Mouse (Mus musculus): ENCODE results near the gene Flad1. TPM values are rescaled to one million over a fixed set of nuclear protein-coding genes. Genes with fewer than 3 reads are reported as not detected.
"Not testable (repeated sequence)": the region's sequence is repeated elsewhere in the genome, so short reads cannot be mapped to it uniquely, and the experiment has no call there.

Flad1 gene
- polyA plus RNA-seq, 1 experiment, result 39.1 TPM

DNA sequence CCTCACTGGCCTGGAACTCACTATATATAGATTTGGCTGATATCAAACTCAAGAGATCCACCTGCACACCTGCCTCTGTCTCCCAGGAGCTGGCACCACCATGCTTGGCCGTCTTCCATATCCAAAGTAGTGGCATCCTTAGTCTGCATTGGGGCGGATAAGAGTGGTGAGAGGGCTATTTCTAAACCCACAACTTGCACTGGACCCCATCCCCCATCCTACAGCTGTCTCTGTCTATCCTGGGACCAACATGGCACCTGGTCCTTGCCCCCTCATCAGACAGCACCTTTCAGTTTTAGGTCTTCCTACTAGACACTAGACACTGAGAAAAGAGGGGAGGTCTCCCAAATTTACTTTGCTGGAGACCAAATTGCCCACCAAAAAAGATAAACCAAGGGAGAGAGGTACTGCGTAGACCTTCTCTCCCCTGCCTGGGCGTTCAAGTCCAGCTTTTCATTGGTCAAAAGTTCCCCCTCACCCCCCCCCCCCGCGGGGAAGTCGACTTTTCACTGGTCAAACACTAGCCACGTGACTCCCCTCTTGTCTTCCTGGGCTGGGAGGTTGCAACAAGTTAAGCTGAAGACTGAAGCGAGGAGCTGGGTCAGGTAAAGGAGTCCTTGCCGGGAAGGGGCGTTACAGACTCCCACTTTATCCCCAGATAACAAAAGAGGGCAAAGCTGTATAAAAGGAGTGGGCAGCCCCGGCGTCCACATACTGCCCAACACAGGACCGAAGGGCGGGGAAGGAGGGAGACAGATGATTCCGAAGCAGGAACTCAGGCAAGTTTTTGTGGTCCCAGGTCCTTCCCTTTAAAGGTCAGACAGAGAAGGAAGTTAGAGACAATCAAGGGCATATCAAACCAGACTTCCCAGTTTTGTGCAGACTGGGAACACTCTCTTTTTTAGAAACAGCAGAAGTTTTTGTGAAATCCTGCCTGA is 24.8 kb upstream of the Flad1 start, which contains the start of gene Pbxip1:
Gene Pbxip1, plus strand, starts transcription at position 531 of the 938 bp plus-strand sequence.
- H3K27ac ChIP-seq (ENCODE audit: insufficient read depth, low read length), result peak within 1 kb of the TSS; percentile 87
- H3K36me3 ChIP-seq (ENCODE audit: control insufficient read depth, insufficient read depth, low read length), result peaks cover 13% of the 10 kb centered on the region
- H3K4me3 ChIP-seq (ENCODE audit: extremely low read depth, insufficient read depth, insufficient read length), result peak within 1 kb of the TSS; percentile 86
- peaks cover 7% of the 10 kb centered on the region; the same call in 1 of the 2 replicates for H3K4me1 ChIP-seq (ENCODE audit: control insufficient read depth, insufficient read depth, insufficient read length)
- peak; percentile 68 to 70 for DNase-seq (ENCODE audit: low read depth in 1 of 2, low spot score in 2 of 2)
- TF ChIP-seq POLR2A (IDR thresholded peaks at IDR 0.05; ENCODE audit: low read depth, low read length) (peak; percentile 44; the same call in 1 of the 2 replicates), CTCF (IDR thresholded peaks at IDR 0.05; ENCODE audit: extremely low read depth, insufficient read depth, insufficient read length, insufficient replicate concordance) (no peak)
- H3K27me3 ChIP-seq (ENCODE audit: control insufficient read depth, insufficient read depth, low read length), result no peaks in the 10 kb centered on the region
- 7% methylated on average over 16 of the region's 16 CpGs for WGBS

DNA sequence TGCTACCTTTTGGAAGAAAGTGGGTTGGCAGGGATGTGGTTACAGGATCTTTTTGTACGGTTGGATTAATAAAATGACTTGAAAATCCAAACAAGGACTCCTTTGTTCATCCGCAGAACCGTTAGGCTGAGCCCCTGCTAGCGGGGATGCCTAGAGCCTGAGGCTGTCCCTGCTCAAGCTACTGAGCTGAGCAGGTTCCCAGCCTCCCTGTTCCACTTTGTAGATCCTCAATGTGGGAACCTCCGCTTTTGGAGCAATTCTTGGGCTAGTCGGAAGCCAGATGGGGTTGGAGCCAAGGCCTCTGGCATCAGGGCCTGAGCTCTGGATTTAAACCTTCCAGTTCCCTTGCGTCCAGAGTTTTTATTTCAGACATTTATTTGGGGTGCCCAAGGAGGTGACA is 23.4 kb upstream of the Flad1 start:
- no peak overlapping the region for H3K4me3 ChIP-seq (ENCODE audit: extremely low read depth, insufficient read depth, insufficient read length)
- H3K27me3 ChIP-seq (ENCODE audit: control insufficient read depth, insufficient read depth, low read length), result no peaks in the 10 kb centered on the region
- peaks cover 10% of the 10 kb centered on the region; the same call in 1 of the 2 replicates for H3K4me1 ChIP-seq (ENCODE audit: control insufficient read depth, insufficient read depth, insufficient read length)
- TF ChIP-seq CTCF (IDR thresholded peaks at IDR 0.05; ENCODE audit: extremely low read depth, insufficient read depth, insufficient read length, insufficient replicate concordance), result no peak
- TF ChIP-seq POLR2A (IDR thresholded peaks at IDR 0.05; ENCODE audit: low read depth, low read length), result no peak
- peaks cover 13% of the 10 kb centered on the region for H3K36me3 ChIP-seq (ENCODE audit: control insufficient read depth, insufficient read depth, low read length)
- WGBS, result 95% methylated on average over 7 of the region's 7 CpGs
- no peak overlapping the region for H3K27ac ChIP-seq (ENCODE audit: insufficient read depth, low read length)
- no peak for DNase-seq (ENCODE audit: low read depth in 1 of 2, low spot score in 2 of 2)

DNA sequence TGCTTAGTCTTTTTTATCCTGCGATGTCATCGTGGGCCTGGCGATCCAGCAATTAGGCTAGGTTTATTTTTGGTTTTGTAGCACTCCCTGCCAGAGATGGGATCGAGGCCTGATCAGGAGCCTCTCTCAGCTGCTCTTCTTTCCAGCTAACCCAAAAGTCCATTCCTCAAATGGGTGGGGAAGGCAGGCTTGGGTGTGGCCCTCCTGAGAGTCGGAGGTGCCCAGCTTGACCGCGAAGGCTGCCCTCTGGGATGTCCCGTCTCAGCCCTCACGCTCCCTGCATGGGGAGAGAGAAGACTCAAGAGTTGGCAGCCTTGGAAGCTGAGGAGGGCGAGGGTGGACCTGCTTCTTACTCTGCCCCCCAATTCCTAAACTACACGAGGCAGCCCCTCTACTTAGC is 22.9 kb upstream of the Flad1 start:
- H3K4me1 ChIP-seq (ENCODE audit: control insufficient read depth, insufficient read depth, insufficient read length), result peaks cover 10% of the 10 kb centered on the region; the same call in 1 of the 2 replicates
- 87% methylated on average over 11 of the region's 11 CpGs for WGBS

GRCm38 (mm10) chr3:89432606-89433005 is 20.9 kb upstream of the Flad1 start:
- no peak for TF ChIP-seq CTCF (IDR thresholded peaks at IDR 0.05; ENCODE audit: extremely low read depth, insufficient read depth, insufficient read length, insufficient replicate concordance)
- no peak for TF ChIP-seq POLR2A (IDR thresholded peaks at IDR 0.05; ENCODE audit: low read depth, low read length)
- H3K27me3 ChIP-seq (ENCODE audit: control insufficient read depth, insufficient read depth, low read length), result no peaks in the 10 kb centered on the region
- H3K27ac ChIP-seq (ENCODE audit: insufficient read depth, low read length), result no peak overlapping the region
- peaks cover 5% of the 10 kb centered on the region; the same call in 1 of the 2 replicates for H3K4me1 ChIP-seq (ENCODE audit: control insufficient read depth, insufficient read depth, insufficient read length)
- 96% methylated on average over 8 of the region's 8 CpGs for WGBS
- peaks cover 12% of the 10 kb centered on the region for H3K36me3 ChIP-seq (ENCODE audit: control insufficient read depth, insufficient read depth, low read length)
- H3K4me3 ChIP-seq (ENCODE audit: extremely low read depth, insufficient read depth, insufficient read length), result no peak overlapping the region
- DNase-seq (ENCODE audit: low read depth in 1 of 2, low spot score in 2 of 2), result no peak

More for the DNA sequence above, 22.9 kb upstream of the Flad1 start:
- Histone ChIP-seq H3K4me3 (ENCODE audit: extremely low read depth, insufficient read depth, insufficient read length) (no peak overlapping the region), H3K36me3 (ENCODE audit: control insufficient read depth, insufficient read depth, low read length) (peaks cover 10% of the 10 kb centered on the region), H3K27me3 (ENCODE audit: control insufficient read depth, insufficient read depth, low read length) (no peaks in the 10 kb centered on the region), H3K27ac (ENCODE audit: insufficient read depth, low read length) (no peak overlapping the region)
- DNase-seq (ENCODE audit: low read depth in 1 of 2, low spot score in 2 of 2), result no peak
- no peak for TF ChIP-seq CTCF (IDR thresholded peaks at IDR 0.05; ENCODE audit: extremely low read depth, insufficient read depth, insufficient read length, insufficient replicate concordance)
- no peak for TF ChIP-seq POLR2A (IDR thresholded peaks at IDR 0.05; ENCODE audit: low read depth, low read length)

- peak; percentile 76 to 91 for DNase-seq (ENCODE audit: low read depth in 1 of 2, low spot score in 2 of 2)
- H3K36me3 ChIP-seq (ENCODE audit: control insufficient read depth, insufficient read depth, low read length), result peaks cover 21% of the 10 kb centered on the region
- peaks cover 3% of the 10 kb centered on the region; the same call in 1 of the 2 replicates for H3K4me1 ChIP-seq (ENCODE audit: control insufficient read depth, insufficient read depth, insufficient read length)
- TF ChIP-seq CTCF (IDR thresholded peaks at IDR 0.05; ENCODE audit: extremely low read depth, insufficient read depth, insufficient read length, insufficient replicate concordance) (no peak), POLR2A (IDR thresholded peaks at IDR 0.05; ENCODE audit: low read depth, low read length) (peak; percentile 48)
- peak within 1 kb of the TSS; percentile 84 for H3K27ac ChIP-seq (ENCODE audit: insufficient read depth, low read length)
- peak within 1 kb of the TSS; percentile 80 for H3K4me3 ChIP-seq (ENCODE audit: extremely low read depth, insufficient read depth, insufficient read length)
- WGBS, result 3% methylated on average over 67 of the region's 68 CpGs
- H3K27me3 ChIP-seq (ENCODE audit: control insufficient read depth, insufficient read depth, low read length), result no peaks in the 10 kb centered on the region
Measured at GRCm38 (mm10) chr3:89430171-89431159, 18.8 kb upstream of the Flad1 start, which contains the start of gene Pygo2. Pygo2 (plus strand) TSS chr3:89430214.

- not testable (repeated sequence) for H3K4me1 ChIP-seq (ENCODE audit: control insufficient read depth, insufficient read depth, insufficient read length); H3K4me3 ChIP-seq (ENCODE audit: extremely low read depth, insufficient read depth, insufficient read length); H3K27me3 ChIP-seq (ENCODE audit: control insufficient read depth, insufficient read depth, low read length); H3K27ac ChIP-seq (ENCODE audit: insufficient read depth, low read length); DNase-seq (ENCODE audit: low read depth in 1 of 2, low spot score in 2 of 2)
- whole genome bisulfite sequencing, result 98% methylated on average over 7 of the region's 7 CpGs
- H3K36me3 ChIP-seq (ENCODE audit: control insufficient read depth, insufficient read depth, low read length), result peaks cover 27% of the 10 kb centered on the region
Measured at GRCm38 (mm10) chr3:89429021-89429420, 17.4 kb upstream of the Flad1 start.
